18 mouse cellular contexts compared by ENCODE assay signal in genomic region chr11:95088286-95088685, GRCm38 (mm10). TPM values are rescaled to one million over a fixed set of nuclear protein-coding genes. Genes with fewer than 3 reads are reported as not detected.
DNase-seq lines count a peak whose midpoint lies in the region; ATAC-seq lines count a peak whose summit lies in the region.
"Had no signal": no experiment of that assay in that cellular context is flagged by ENCODE, and none has a peak within 500 bp of the region (broad histone marks: within the 10 kb centered on the region; RNA-seq: fewer than 3 reads in every experiment).

No protein-coding gene starts in this region.

- H3K4me2 ChIP-seq in hindbrain, embryonic 12.5 days (replicated peaks), result no peak overlapping the region
- H3K4me2 ChIP-seq in lung, embryonic 15.5 days, result no peak overlapping the region
- H3K4me2 ChIP-seq in stomach, embryonic 14.5 days (replicated peaks; ENCODE audit: low read depth, low read length), result no peak overlapping the region
- H3K4me2 ChIP-seq: embryonic facial prominence, embryonic 12.5 days; liver, embryonic 12.5 days; midbrain, embryonic 13.5 days had no signal

- WGBS in hindbrain, embryonic 10.5 days, result 56% methylated on average over 7 of the region's 7 CpGs
- WGBS in hindbrain, embryonic 12.5 days, result 60% methylated on average over 7 of the region's 7 CpGs
- WGBS in lung, embryonic 15.5 days, result 47% methylated on average over 7 of the region's 7 CpGs
- WGBS in stomach, embryonic 14.5 days, result 47% methylated on average over 7 of the region's 7 CpGs

- DNase-seq in hindbrain, embryonic 10.5 days (ENCODE audit: low spot score), result no peak
- DNase-seq in lung, adult 18-20 months, result no peak
- DNase-seq in cerebellum, adult 8-10 months, result no peak
- DNase-seq: cerebellum, postnatal 36 days; left cerebral cortex, postnatal 4 days; right cerebral cortex, adult 18-20 months had no signal

- H3K27me3 ChIP-seq in hindbrain, embryonic 10.5 days (ENCODE audit: insufficient read depth, poor library complexity, severe bottlenecking), result no peaks in the 10 kb centered on the region
- H3K27me3 ChIP-seq in hindbrain, embryonic 12.5 days, result no peaks in the 10 kb centered on the region
- H3K27me3 ChIP-seq in lung, embryonic 15.5 days, result no peaks in the 10 kb centered on the region
- H3K27me3 ChIP-seq in stomach, embryonic 14.5 days (ENCODE audit: control insufficient read depth, insufficient read depth, low read length), result no peaks in the 10 kb centered on the region
- H3K27me3 ChIP-seq: embryonic facial prominence, embryonic 12.5 days; midbrain, embryonic 13.5 days had no signal

- no peak for ATAC-seq in hindbrain, embryonic 12.5 days (ENCODE audit: low FRiP score)
- no peak for ATAC-seq in lung, embryonic 15.5 days (ENCODE audit: borderline replicate concordance, extremely low read depth, low FRiP score, low TSS enrichment)
- no peak for ATAC-seq in stomach, embryonic 14.5 days (ENCODE audit: insufficient number of reproducible peaks, insufficient read depth, low FRiP score, low read depth)
- ATAC-seq in CD4-positive, CD25-positive, alpha-beta regulatory T cell, adult 4 months, result no peak
- ATAC-seq: activated CD4-positive, CD25-positive, alpha-beta regulatory T cell, adult 4 months; liver, embryonic 12.5 days; midbrain, embryonic 13.5 days had no signal

- no peaks in the 10 kb centered on the region for H3K36me3 ChIP-seq in hindbrain, embryonic 10.5 days
- no peaks in the 10 kb centered on the region for H3K36me3 ChIP-seq in hindbrain, embryonic 12.5 days
- no peaks in the 10 kb centered on the region for H3K36me3 ChIP-seq in lung, embryonic 15.5 days
- H3K36me3 ChIP-seq in stomach, embryonic 14.5 days (ENCODE audit: control insufficient read depth, insufficient read depth, low read length), result no peaks in the 10 kb centered on the region
- H3K36me3 ChIP-seq: embryonic facial prominence, embryonic 12.5 days; liver, embryonic 12.5 days; midbrain, embryonic 13.5 days had no signal

- peaks cover 52% of the 10 kb centered on the region for H3K4me1 ChIP-seq in hindbrain, embryonic 10.5 days (replicated peaks)
- peaks cover 3% of the 10 kb centered on the region for H3K4me1 ChIP-seq in hindbrain, embryonic 12.5 days
- peaks cover 41% of the 10 kb centered on the region for H3K4me1 ChIP-seq in lung, embryonic 15.5 days
- peaks cover 17% of the 10 kb centered on the region for H3K4me1 ChIP-seq in brown adipose tissue, adult 24 weeks (ENCODE audit: control insufficient read depth, insufficient read depth, insufficient read length, low read length)
- peaks cover 21% of the 10 kb centered on the region for H3K4me1 ChIP-seq in stomach, embryonic 14.5 days (ENCODE audit: control insufficient read depth, insufficient read depth, low read length)

- H3K27ac ChIP-seq in hindbrain, embryonic 10.5 days, result 0 out of 2 replicates have a peak overlapping the region, but pooled peaks have one; percentile 1
- H3K27ac ChIP-seq in hindbrain, embryonic 12.5 days, result no peak overlapping the region
- peak overlapping the region; percentile 43 for H3K27ac ChIP-seq in lung, embryonic 15.5 days
- peak overlapping the region; percentile 79 for H3K27ac ChIP-seq in brown adipose tissue, adult 24 weeks (replicated peaks; ENCODE audit: low read depth, low read length)
- H3K27ac ChIP-seq in stomach, embryonic 14.5 days (ENCODE audit: low read length), result peak overlapping the region; percentile 69
- H3K27ac ChIP-seq: embryonic facial prominence, embryonic 12.5 days; liver, embryonic 12.5 days; macrophage; midbrain, embryonic 13.5 days had no signal

- H3K9ac ChIP-seq in hindbrain, embryonic 12.5 days, result no peak overlapping the region
- no peak overlapping the region for H3K9ac ChIP-seq in lung, embryonic 15.5 days
- no peak overlapping the region for H3K9ac ChIP-seq in stomach, embryonic 14.5 days (replicated peaks; ENCODE audit: low read depth, low read length)
- H3K9ac ChIP-seq: embryonic facial prominence, embryonic 12.5 days; liver, embryonic 12.5 days; midbrain, embryonic 13.5 days had no signal

- no peaks in the 10 kb centered on the region for H3K9me3 ChIP-seq in hindbrain, embryonic 10.5 days
- no peaks in the 10 kb centered on the region for H3K9me3 ChIP-seq in hindbrain, embryonic 12.5 days (replicated peaks)
- no peaks in the 10 kb centered on the region for H3K9me3 ChIP-seq in lung, embryonic 15.5 days
- H3K9me3 ChIP-seq in stomach, embryonic 14.5 days (ENCODE audit: control insufficient read depth, low read depth, low read length), result no peaks in the 10 kb centered on the region
- H3K9me3 ChIP-seq: embryonic facial prominence, embryonic 12.5 days; liver, embryonic 12.5 days; midbrain, embryonic 13.5 days had no signal

- no peak overlapping the region for H3K4me3 ChIP-seq in hindbrain, embryonic 10.5 days
- no peak overlapping the region for H3K4me3 ChIP-seq in hindbrain, embryonic 12.5 days
- no peak overlapping the region for H3K4me3 ChIP-seq in lung, embryonic 15.5 days
- H3K4me3 ChIP-seq in brown adipose tissue, adult 24 weeks (ENCODE audit: insufficient read depth, low read depth, low read length), result no peak overlapping the region
- no peak overlapping the region for H3K4me3 ChIP-seq in stomach, embryonic 14.5 days (ENCODE audit: low read depth, low read length)
- H3K4me3 ChIP-seq: embryonic facial prominence, embryonic 12.5 days; liver, embryonic 12.5 days; midbrain, embryonic 13.5 days had no signal

RNA-seq across cellular contexts. Expression of gene Itga3, which starts 11.7 kb away (rescaled TPM):
- 5.7 and 6.7 TPM in 2 replicates for polyA plus RNA-seq in hindbrain, embryonic 10.5 days (2016; fragmentation: Nextera tagmentation; extraction: Ambion mirVana)
- polyA plus RNA-seq in hindbrain, embryonic 12.5 days (2016; fragmentation: Nextera tagmentation; extraction: Ambion mirVana), result 8.0 and 9.0 TPM in 2 replicates
- polyA plus RNA-seq in lung, embryonic 15.5 days (2015; fragmentation: Nextera tagmentation; extraction: Ambion mirVana), result 27.0 and 27.3 TPM in 2 replicates
- 2.5 and 5.0 TPM in 2 replicates for polyA plus RNA-seq in brown adipose tissue, adult 24 weeks (2012; ENCODE audit: insufficient read depth, insufficient read length, missing spikeins)
- polyA plus RNA-seq in stomach, embryonic 14.5 days (2014; fragmentation: Nextera tagmentation; extraction: Ambion mirVana), result 21.5 and 23.3 TPM in 2 replicates
- under 1 TPM; 0.51 to 0.63 TPM for polyA plus RNA-seq in CD4-positive, CD25-positive, alpha-beta regulatory T cell, adult 4 months (2017; shearing (Covaris generic))

RNA-seq across cellular contexts. Expression of gene Dlx3, which starts 31.6 kb away (rescaled TPM):
- polyA plus RNA-seq in hindbrain, embryonic 10.5 days (2016; fragmentation: Nextera tagmentation; extraction: Ambion mirVana), result 3.2 and 6.5 TPM in 2 replicates
- polyA plus RNA-seq in hindbrain, embryonic 12.5 days (2016; fragmentation: Nextera tagmentation; extraction: Ambion mirVana), result 4.7 and 7.3 TPM in 2 replicates
- 0.23 and 0.50 TPM in 2 replicates for polyA plus RNA-seq in lung, embryonic 15.5 days (2015; fragmentation: Nextera tagmentation; extraction: Ambion mirVana)
- polyA plus RNA-seq in brown adipose tissue, adult 24 weeks (2012; ENCODE audit: insufficient read depth, insufficient read length, missing spikeins), result not detected in 2 replicates
- polyA plus RNA-seq in stomach, embryonic 14.5 days (2014; fragmentation: Nextera tagmentation; extraction: Ambion mirVana), result 3.1 and 4.5 TPM in 2 replicates
- under 1 TPM in 1 of 2 experiments, not detected in 1; 0.20 TPM for polyA plus RNA-seq in CD4-positive, CD25-positive, alpha-beta regulatory T cell, adult 4 months (2017; shearing (Covaris generic))
- polyA plus RNA-seq: activated CD4-positive, CD25-positive, alpha-beta regulatory T cell, adult 4 months; frontal cortex, adult 2 months; macrophage had no signal

RNA-seq across cellular contexts. Expression of gene Pdk2, which starts 47.1 kb away (rescaled TPM):
- 10.7 and 15.2 TPM in 2 replicates for polyA plus RNA-seq in hindbrain, embryonic 10.5 days (2016; fragmentation: Nextera tagmentation; extraction: Ambion mirVana)
- polyA plus RNA-seq in hindbrain, embryonic 12.5 days (2016; fragmentation: Nextera tagmentation; extraction: Ambion mirVana), result 22.5 and 25.6 TPM in 2 replicates
- polyA plus RNA-seq in lung, embryonic 15.5 days (2015; fragmentation: Nextera tagmentation; extraction: Ambion mirVana), result 27.8 and 30.9 TPM in 2 replicates
- polyA plus RNA-seq in brown adipose tissue, adult 24 weeks (2012; ENCODE audit: insufficient read depth, insufficient read length, missing spikeins), result 224 and 274 TPM in 2 replicates
- polyA plus RNA-seq in stomach, embryonic 14.5 days (2014; fragmentation: Nextera tagmentation; extraction: Ambion mirVana), result 34.1 and 35.8 TPM in 2 replicates
- polyA plus RNA-seq in CD4-positive, CD25-positive, alpha-beta regulatory T cell, adult 4 months (2017; shearing (Covaris generic)), result 10 to 100 TPM in 1 of 2 experiments, 1 to 10 TPM in 1; 8.5 to 13.3 TPM

RNA-seq across cellular contexts. Expression of gene Dlx4, which starts 57.8 kb away (rescaled TPM):
- 0.25 and 0.31 TPM in 2 replicates for polyA plus RNA-seq in hindbrain, embryonic 10.5 days (2016; fragmentation: Nextera tagmentation; extraction: Ambion mirVana)
- polyA plus RNA-seq in hindbrain, embryonic 12.5 days (2016; fragmentation: Nextera tagmentation; extraction: Ambion mirVana), result 0.21 and 1.2 TPM in 2 replicates
- 0.41 and 0.45 TPM in 2 replicates for polyA plus RNA-seq in lung, embryonic 15.5 days (2015; fragmentation: Nextera tagmentation; extraction: Ambion mirVana)
- polyA plus RNA-seq in brown adipose tissue, adult 24 weeks (2012; ENCODE audit: insufficient read depth, insufficient read length, missing spikeins), result not detected in 2 replicates
- polyA plus RNA-seq in stomach, embryonic 14.5 days (2014; fragmentation: Nextera tagmentation; extraction: Ambion mirVana), result 0.46 and 0.52 TPM in 2 replicates
- polyA plus RNA-seq in CD4-positive, CD25-positive, alpha-beta regulatory T cell, adult 4 months (2017; shearing (Covaris generic)), result not detected
- polyA plus RNA-seq: activated CD4-positive, CD25-positive, alpha-beta regulatory T cell, adult 4 months; frontal cortex, adult 2 months; large intestine, adult 2 months; macrophage; midbrain, embryonic 13.5 days had no signal
